Mouse (Mus musculus) C2C12 (cell line): Measurements from ENCODE around the gene Itgb2. TPM values are rescaled to one million over a fixed set of nuclear protein-coding genes. Genes with fewer than 3 reads are reported as not detected.

ENCODE experiments used
- H3K27me3 ChIP-seq: one replicate; pipeline ENCODE4 v1.6.1; 2011; ENCODE audit not compliant: control insufficient read depth, insufficient read depth, insufficient read length
- H3K36me3 ChIP-seq: one replicate; pipeline ENCODE4 v1.6.1; 2011; ENCODE audit not compliant: control insufficient read depth, insufficient read depth
- H3K4me3 ChIP-seq: one replicate; pipeline ENCODE4 v1.5.1; 2011; ENCODE audit warnings: mild to moderate bottlenecking, control low read depth; ENCODE audit not compliant: poor library complexity, insufficient read depth, severe bottlenecking
- H3K79me2 ChIP-seq: one replicate; pipeline ENCODE4 v1.6.1; 2011; ENCODE audit not compliant: control insufficient read depth, insufficient read depth
- H3K79me3 ChIP-seq: one replicate; pipeline ENCODE4 v1.6.1; 2011; ENCODE audit warnings: low read depth, control low read depth
- H3ac ChIP-seq: one replicate; pipeline ENCODE3; 2011; ENCODE audit warnings: low read depth; ENCODE audit not compliant: control insufficient read depth, insufficient read length
- CEBPB ChIP-seq: IDR thresholded peaks from one replicate; pipeline ENCODE4 v1.6.1; 2011; ENCODE audit warnings: low read depth, mild to moderate bottlenecking, control low read depth, moderate library complexity
- CTCF ChIP-seq: IDR thresholded peaks from one replicate; pipeline ENCODE4 v1.5.1; 2011; ENCODE audit not compliant: control insufficient read depth, insufficient read depth, insufficient read length
- FOSL1 ChIP-seq: IDR thresholded peaks from one replicate; pipeline ENCODE4 v1.8.0; 2011; ENCODE audit warnings: mild to moderate bottlenecking, low read length; ENCODE audit not compliant: poor library complexity, insufficient read depth, severe bottlenecking
- MAX ChIP-seq: IDR thresholded peaks from one replicate; pipeline ENCODE4 v1.6.1; 2011; ENCODE audit warnings: mild to moderate bottlenecking, control low read depth
- MYOD1 ChIP-seq: IDR thresholded peaks from one replicate; pipeline ENCODE4 v1.6.1; 2011; ENCODE audit warnings: low read depth; ENCODE audit not compliant: control insufficient read depth, insufficient read length
- MYOG ChIP-seq: IDR thresholded peaks from one replicate; pipeline ENCODE4 v1.6.1; 2011; ENCODE audit not compliant: control insufficient read depth, insufficient read length; ENCODE audit errors: extremely low read depth
- USF1 ChIP-seq: IDR thresholded peaks from one replicate; pipeline ENCODE4 v1.6.1; 2011; ENCODE audit warnings: low read depth, mild to moderate bottlenecking, control low read depth, moderate library complexity
- polyA plus RNA-seq: library from polyadenylated mRNA; unstranded; fragments of >200 nt; fragmentation: generic; extraction: Trizol; gene quantifications from one replicate; pipeline ENCODE4 v1.2.1, GENCODE M21; 2012; ENCODE audit warnings: missing spikeins

Itgb2 gene
- polyA plus RNA-seq, 1 experiment, result 0.47 TPM

GRCm38 (mm10) chr10:77550874-77551273 lies 20.8 kb downstream of the Itgb2 start:
- TF ChIP-seq MAX (no peak), MYOG (no peak), CTCF (no peak), USF1 (no peak), FOSL1 (no peak), CEBPB (no peak), MYOD1 (no peak)
- no peaks in the 10 kb centered on the region for H3K79me2 ChIP-seq

GRCm38 (mm10) chr10:77552162-77552561 lies 22.1 kb downstream of the Itgb2 start:
- Histone ChIP-seq H3K27me3 (no peaks in the 10 kb centered on the region), H3K79me2 (no peaks in the 10 kb centered on the region), H3K79me3 (no peaks in the 10 kb centered on the region), H3K36me3 (no peaks in the 10 kb centered on the region), H3ac (no peak overlapping the region), H3K4me3 (no peak overlapping the region)
- TF ChIP-seq MYOD1 (no peak), USF1 (no peak), MYOG (no peak), MAX (no peak), FOSL1 (no peak), CEBPB (no peak), CTCF (no peak)

More at GRCm38 (mm10) chr10:77550874-77551273, 20.8 kb downstream of the Itgb2 start:
- Histone ChIP-seq H3ac (no peak overlapping the region), H3K4me3 (no peak overlapping the region), H3K27me3 (no peaks in the 10 kb centered on the region), H3K36me3 (no peaks in the 10 kb centered on the region), H3K79me3 (no peaks in the 10 kb centered on the region)

GRCm38 (mm10) chr10:77553285-77553684 lies 23.2 kb downstream of the Itgb2 start:
- H3ac ChIP-seq, result no peak overlapping the region
- no peaks in the 10 kb centered on the region for H3K27me3 ChIP-seq
- TF ChIP-seq MAX (no peak), USF1 (no peak), FOSL1 (no peak), CTCF (no peak), MYOG (no peak), MYOD1 (no peak), CEBPB (no peak)
- no peak overlapping the region for H3K4me3 ChIP-seq
- no peaks in the 10 kb centered on the region for H3K79me3 ChIP-seq
- no peaks in the 10 kb centered on the region for H3K36me3 ChIP-seq
- no peaks in the 10 kb centered on the region for H3K79me2 ChIP-seq

GRCm38 (mm10) chr10:77554918-77555317 lies 24.9 kb downstream of the Itgb2 start:
- H3K79me2 ChIP-seq, result no peaks in the 10 kb centered on the region
- H3K4me3 ChIP-seq, result no peak overlapping the region
- no peaks in the 10 kb centered on the region for H3K36me3 ChIP-seq
- no peaks in the 10 kb centered on the region for H3K79me3 ChIP-seq
- H3K27me3 ChIP-seq, result no peaks in the 10 kb centered on the region
- no peak overlapping the region for H3ac ChIP-seq
- TF ChIP-seq MAX (no peak), USF1 (no peak), CEBPB (no peak), CTCF (no peak), FOSL1 (no peak), MYOG (no peak), MYOD1 (no peak)

- no peaks in the 10 kb centered on the region for H3K36me3 ChIP-seq
- H3K27me3 ChIP-seq, result no peaks in the 10 kb centered on the region
- H3K79me3 ChIP-seq, result no peaks in the 10 kb centered on the region
- TF ChIP-seq FOSL1, result no peak
- peak; percentile 33 for TF ChIP-seq MYOD1
- H3K4me3 ChIP-seq, result no peak overlapping the region
- no peaks in the 10 kb centered on the region for H3K79me2 ChIP-seq
- no peak overlapping the region for H3ac ChIP-seq
Observed at GRCm38 (mm10) chr10:77556631-77557030, 26.6 kb downstream of the Itgb2 start.

- H3K36me3 ChIP-seq, result no peaks in the 10 kb centered on the region
- TF ChIP-seq FOSL1 (no peak), MAX (no peak), CTCF (peak; percentile 9), MYOD1 (no peak)
- no peaks in the 10 kb centered on the region for H3K79me2 ChIP-seq
- H3K4me3 ChIP-seq, result no peak overlapping the region
- H3K27me3 ChIP-seq, result no peaks in the 10 kb centered on the region
- no peaks in the 10 kb centered on the region for H3K79me3 ChIP-seq
- H3ac ChIP-seq, result no peak overlapping the region
Observed at GRCm38 (mm10) chr10:77557641-77558040, 27.6 kb downstream of the Itgb2 start.
